Mouse (Mus musculus): ENCODE data around the gene Slc2a1.

DNA sequence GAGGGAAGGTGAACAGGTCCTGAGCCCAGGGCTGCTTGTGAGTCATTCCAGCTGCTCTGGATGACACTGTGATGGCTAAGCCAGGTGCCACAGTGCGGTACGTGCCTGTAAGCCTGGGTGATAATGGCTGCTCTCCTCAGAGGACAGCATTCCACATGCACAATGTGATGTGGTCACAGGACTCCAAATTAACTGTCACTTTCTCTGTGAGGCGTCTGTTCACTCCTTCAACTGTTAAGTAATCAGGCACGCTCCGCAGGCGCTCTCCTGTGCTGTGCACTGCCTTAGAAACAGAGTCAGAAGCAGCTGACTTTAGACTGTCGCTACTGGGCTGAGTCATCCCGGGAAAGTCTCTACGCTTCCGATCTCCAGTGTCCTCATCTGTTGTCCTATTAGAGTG lies 32.7 kb downstream of the Slc2a1 start:
- TF ChIP-seq CTCF (IDR thresholded peaks at IDR 0.05; ENCODE audit: borderline replicate concordance, control insufficient read depth, extremely low read depth, insufficient read depth, low read length, poor library complexity) (no peak), POLR2A (IDR thresholded peaks at IDR 0.05; ENCODE audit: control insufficient read depth, extremely low read depth, insufficient read depth, low read length, poor library complexity) (no peak)
